Mouse (Mus musculus) left cerebral cortex, postnatal 10 days (tissue): Measurements from ENCODE around the gene Cntrl. TPM values are rescaled to one million over a fixed set of nuclear protein-coding genes. Genes with fewer than 3 reads are reported as not detected.

Source experiments
- DNase-seq, 2 experiments: peaks; one replicate each; pipeline ENCODE4 v3.0.0; 2021 to 2022; ENCODE audit warnings: low spot score in 2 of 2, mixed read lengths in 1 of 2; ENCODE audit errors: extremely low spot score in 1 of 2
- intact Hi-C: fragments of 180-260 bp; cut with DNase I; formaldehyde crosslinking; loops from one replicate; pipeline ENCODE4 v1.15.1; 2025
- total RNA-seq, 2 experiments: library from RNA; stranded (reverse); gene quantifications; 2 replicates each; pipeline ENCODE4 v1.2.3; 2021

Gene Cntrl
- total RNA-seq, 2 experiments from 2014 or later, result 9.4 to 12.6 TPM

- intact Hi-C loops, result no loop called here
These were observed 56.1 kb downstream of the Cntrl start for GRCm38 (mm10) chr2:35165416-35165815.

GRCm38 (mm10) chr2:35166816-35167215 is 57.5 kb downstream of the Cntrl start:
- no peak for DNase-seq

More at GRCm38 (mm10) chr2:35165416-35165815, 56.1 kb downstream of the Cntrl start:
- DNase-seq, result no peak

GRCm38 (mm10) chr2:35169452-35169851 is 60.2 kb downstream of the Cntrl start:
- intact Hi-C loops, result no loop called here
- DNase-seq, result no peak

More at GRCm38 (mm10) chr2:35166816-35167215, 57.5 kb downstream of the Cntrl start:
- intact Hi-C loops, result no loop called here

- DNase-seq, result peak in 1 of 2 experiments; percentile 46
- intact Hi-C loops, result no loop called here
These were observed 62.1 kb downstream of the Cntrl start for GRCm38 (mm10) chr2:35171341-35171861.

- no peak for DNase-seq
- intact Hi-C loops, result no loop called here
These were observed 63.0 kb downstream of the Cntrl start for GRCm38 (mm10) chr2:35172246-35172645.

- no peak for DNase-seq
- intact Hi-C loops, result no loop called here
These were observed 64.4 kb downstream of the Cntrl start for GRCm38 (mm10) chr2:35173666-35174065.

- no peak for DNase-seq
- intact Hi-C loops, result no loop called here
These were observed 64.8 kb downstream of the Cntrl start for GRCm38 (mm10) chr2:35174100-35174499.

GRCm38 (mm10) chr2:35175281-35176065 is 66.2 kb downstream of the Cntrl start:
- DNase-seq, result no peak
- intact Hi-C loops, result no loop called here

- intact Hi-C loops, result no loop called here
- no peak for DNase-seq
These were observed 68.9 kb downstream of the Cntrl start for GRCm38 (mm10) chr2:35178153-35178552.

GRCm38 (mm10) chr2:35183115-35183673 is 73.9 kb downstream of the Cntrl start:
- intact Hi-C loops, result no loop called here
- DNase-seq, result no peak

GRCm38 (mm10) chr2:35188929-35189328 is 79.6 kb downstream of the Cntrl start:
- no peak for DNase-seq
- intact Hi-C loops, result loop anchor here (5.0 kb wide), 1 partner anchor 37 kb away; no protein-coding TSS in a partner anchor

GRCm38 (mm10) chr2:35193976-35194375 is 84.7 kb downstream of the Cntrl start:
- no peak for DNase-seq
- intact Hi-C loops, result no loop called here

GRCm38 (mm10) chr2:35195626-35196544 is 86.6 kb downstream of the Cntrl start:
- intact Hi-C loops, result no loop called here
- DNase-seq, result no peak

GRCm38 (mm10) chr2:35199541-35199940 is 90.2 kb downstream of the Cntrl start:
- intact Hi-C loops, result no loop called here
- no peak for DNase-seq

- intact Hi-C loops, result no loop called here
- peak; percentile 19 to 69 for DNase-seq
These were observed 90.9 kb downstream of the Cntrl start for GRCm38 (mm10) chr2:35199971-35200897.

GRCm38 (mm10) chr2:35200898-35201668 is 91.8 kb downstream of the Cntrl start, which contains the start of gene Rab14:
Rab14 (minus strand) TSS chr2:35201120.
- intact Hi-C loops, result no loop called here
- DNase-seq, result peak; percentile 99 to 100

- DNase-seq, result no peak
- intact Hi-C loops, result no loop called here
These were observed 94.4 kb downstream of the Cntrl start for GRCm38 (mm10) chr2:35203729-35204128.
